Mouse (Mus musculus) left cerebral cortex, postnatal 25 days (tissue): ENCODE data around the gene Rusc2. TPM values are rescaled to one million over a fixed set of nuclear protein-coding genes. Genes with fewer than 3 reads are reported as not detected.

Source experiments
- DNase-seq, 2 experiments: peaks; one replicate each; pipeline ENCODE4 v3.0.0; 2022; ENCODE audit warnings: low spot score in 2 of 2, mixed read lengths in 1 of 2
- intact Hi-C: fragments of 180-260 bp; cut with DNase I; formaldehyde crosslinking; loops from one replicate; pipeline ENCODE4 v1.15.1; 2025
- total RNA-seq, 2 experiments: library from RNA; stranded (reverse); gene quantifications; 2 replicates each; pipeline ENCODE4 v1.2.3; 2021

Gene Rusc2
- total RNA-seq, 2 experiments from 2014 or later = 129 to 138 TPM

DNA sequence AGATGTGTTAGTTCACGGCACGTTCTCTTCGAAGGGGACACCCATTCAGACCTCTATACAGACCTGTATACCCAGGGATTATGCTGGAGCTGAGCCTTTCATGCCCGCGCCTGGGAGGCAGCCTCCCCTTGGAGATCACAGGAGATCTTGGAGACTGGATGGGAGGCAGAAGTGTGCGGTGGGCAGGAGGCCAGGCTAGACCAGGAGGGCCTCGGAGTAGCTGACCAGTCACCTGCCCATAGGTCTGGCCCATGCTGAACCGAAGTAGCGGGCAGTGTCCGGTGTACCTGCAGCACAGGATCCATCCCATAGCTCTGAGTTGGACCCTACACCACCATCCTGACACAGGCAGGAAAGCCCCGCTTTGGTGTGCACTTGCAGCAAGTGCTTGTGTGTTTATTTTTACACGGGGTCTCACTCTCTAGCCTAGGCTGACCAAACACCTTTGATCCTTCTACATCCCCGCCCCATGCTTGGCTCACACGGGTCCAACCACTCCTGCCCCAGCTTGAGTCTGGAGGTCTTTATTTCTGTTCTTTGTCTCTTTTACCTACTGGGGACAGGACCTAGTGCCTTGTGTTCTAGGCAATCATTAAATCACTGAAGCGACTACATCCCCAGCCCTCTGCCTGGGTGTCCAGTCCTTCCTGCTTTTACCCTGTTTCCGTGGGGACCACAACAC, 46.5 kb downstream of the Rusc2 start:
- DNase-seq = no peak
- intact Hi-C loops = no loop called here

DNA sequence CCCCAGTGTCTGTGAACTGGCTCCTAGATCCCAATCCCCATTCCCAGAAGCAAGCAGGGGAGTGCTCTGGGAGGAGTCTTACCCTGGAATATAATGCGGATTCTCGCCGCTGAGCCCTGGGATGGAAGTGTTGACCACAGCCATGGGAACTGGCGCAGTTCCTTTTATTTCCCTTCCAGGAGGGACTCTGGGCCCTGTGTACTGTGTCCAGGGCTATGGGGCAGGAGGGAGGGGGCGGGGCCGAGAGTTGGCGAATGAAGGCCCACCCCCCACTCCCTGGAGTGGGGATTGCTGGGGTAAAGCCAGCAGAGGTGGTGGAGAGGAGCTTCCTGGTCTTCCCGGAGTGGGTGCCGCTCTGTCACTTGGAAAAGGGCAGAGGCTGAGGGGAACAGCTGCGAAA, 47.2 kb downstream of the Rusc2 start, which contains the start of gene Fam166b:
Gene Fam166b, minus strand, starts transcription at position 189 of the 400 bp plus-strand sequence.
- DNase-seq = no peak
- intact Hi-C loops = no loop called here

DNA sequence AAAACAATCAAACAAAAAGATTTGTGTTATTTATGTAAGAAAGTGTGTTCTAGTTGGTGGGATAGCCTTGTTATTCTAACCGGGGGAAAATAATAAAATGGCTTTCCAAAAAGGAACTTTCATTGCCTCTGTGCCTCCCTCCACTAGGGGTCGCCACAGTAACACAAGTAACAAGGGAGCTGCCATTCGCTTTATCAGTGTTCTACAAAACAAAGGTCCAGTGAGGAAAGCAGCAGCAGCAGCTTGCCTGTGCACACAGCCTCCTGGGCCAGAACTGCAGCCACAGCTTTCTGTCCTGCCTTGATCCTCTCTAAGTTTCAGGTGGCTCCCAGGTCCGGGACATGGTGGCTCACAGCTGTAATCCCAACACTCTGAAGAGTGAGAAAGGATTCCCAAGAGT, 49.9 kb downstream of the Rusc2 start:
- DNase-seq = peak; percentile 77 to 89
- intact Hi-C loops = no loop called here

DNA sequence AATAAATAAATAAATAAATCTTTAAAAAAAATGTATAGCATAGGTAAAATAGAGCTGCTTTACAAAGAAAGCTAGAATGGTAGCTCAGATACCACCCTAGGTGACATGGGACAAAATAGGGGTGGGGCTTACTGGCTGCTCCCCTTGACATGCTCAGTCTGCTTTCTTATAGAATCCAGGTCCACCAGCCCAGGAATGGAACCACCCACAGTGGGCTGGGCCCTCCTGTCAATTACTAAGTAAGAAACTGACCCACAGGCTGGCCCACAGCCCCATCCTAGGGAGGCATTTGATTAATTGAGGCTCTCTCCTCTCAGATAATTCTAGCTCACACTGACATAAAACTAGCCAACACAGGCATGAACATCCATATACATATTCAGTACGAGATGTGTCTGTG, 51.1 kb downstream of the Rusc2 start:
- intact Hi-C loops = no loop called here
- DNase-seq = no peak

DNA sequence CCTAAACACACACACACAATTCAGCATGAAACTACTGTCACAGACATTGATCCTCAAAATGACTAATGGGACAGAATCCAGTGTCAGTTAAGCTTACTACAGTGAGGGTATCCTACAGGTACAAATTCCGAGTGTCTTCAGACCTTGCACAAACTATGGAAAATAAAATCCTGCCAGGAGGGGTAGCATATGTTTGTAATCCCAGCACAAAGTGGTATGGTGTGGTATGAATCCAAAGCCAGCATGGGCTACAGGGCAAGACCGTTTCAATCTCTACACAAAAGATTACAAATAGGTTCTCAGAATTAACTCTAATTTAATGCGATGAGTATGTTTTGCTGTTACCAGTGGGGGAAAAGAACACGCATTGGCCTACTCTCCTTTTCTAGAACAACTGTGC, 59.9 kb downstream of the Rusc2 start, which contains the start of gene Tesk1:
Gene Tesk1, plus strand, starts transcription at position 301 of the 400 bp plus-strand sequence.
- intact Hi-C loops = loop anchor here (1.0 to 5.0 kb wide), 6 partner anchors 37 to 215 kb away; partner anchors contain the start of genes Gba2, Hint2 and Rgp1
- no peak for DNase-seq

DNA sequence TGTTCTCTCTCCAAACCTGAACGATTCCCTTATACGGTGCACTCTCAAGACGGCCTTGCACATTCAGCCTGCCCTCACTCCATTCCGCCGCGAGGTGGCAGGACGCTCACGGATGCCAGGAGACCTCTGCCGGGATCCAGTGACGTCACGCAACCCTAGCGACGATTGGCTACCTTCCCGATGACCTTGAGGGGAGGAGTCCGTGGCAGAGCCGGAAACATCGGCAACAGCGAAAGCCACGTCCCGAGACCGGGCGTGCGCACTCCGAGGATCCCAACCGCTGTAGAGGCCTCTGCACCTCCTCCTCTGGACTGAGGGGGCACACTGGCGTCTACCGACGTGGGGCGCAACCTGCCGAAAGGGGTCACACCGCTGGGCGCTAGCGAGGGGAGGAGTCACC, 60.3 kb downstream of the Rusc2 start:
- intact Hi-C loops = loop anchor here (1.0 to 5.0 kb wide), 6 partner anchors 36 to 215 kb away; partner anchors contain the start of genes Gba2, Hint2 and Rgp1
- peak; percentile 100 for DNase-seq

DNA sequence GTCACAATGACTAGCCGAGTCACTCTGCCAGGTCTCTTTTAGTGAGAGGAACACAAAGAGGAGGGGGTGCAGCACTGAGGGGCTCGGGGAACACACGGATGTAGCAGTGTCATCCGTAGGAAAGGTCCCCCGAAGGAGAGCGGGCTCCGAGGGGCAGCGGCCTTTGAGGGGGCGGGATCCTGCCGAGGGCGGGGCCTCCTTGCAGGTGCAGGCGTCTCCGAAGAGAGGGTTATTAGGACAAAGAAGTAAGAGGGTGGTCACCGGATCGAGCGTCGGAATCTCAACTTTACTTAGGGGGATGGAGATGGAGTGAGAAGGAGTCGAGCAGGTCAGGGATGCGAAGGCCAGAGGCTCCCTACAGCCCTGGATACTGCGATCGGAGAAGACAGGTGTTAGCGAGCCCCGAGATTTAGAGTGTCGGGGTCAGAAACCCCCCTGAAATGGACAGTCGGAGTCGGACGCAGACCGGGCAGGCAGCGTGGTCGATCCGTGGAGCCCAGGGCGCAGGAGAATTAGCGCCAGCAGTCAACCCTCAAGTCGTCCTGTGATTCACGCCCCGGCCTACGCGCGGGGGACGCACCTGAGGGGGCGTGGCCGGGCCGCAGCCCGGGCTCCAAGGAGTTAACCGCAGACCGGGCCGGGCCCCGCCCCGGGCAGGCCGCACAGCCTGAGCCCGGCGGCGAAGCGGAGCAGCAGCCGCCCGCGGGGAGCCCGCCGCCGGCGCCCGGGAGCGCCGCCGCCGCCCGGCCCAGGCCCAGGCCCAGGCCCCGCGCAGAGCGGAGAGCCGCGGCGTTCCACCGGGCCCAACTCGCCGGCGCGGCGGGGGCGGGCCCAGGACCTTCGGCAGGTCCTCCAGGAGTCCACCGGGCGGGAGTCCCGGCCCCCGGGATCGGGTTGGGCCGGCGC, 60.9 kb downstream of the Rusc2 start:
- peak; percentile 70 to 82 for DNase-seq
- intact Hi-C loops = loop anchor here (1.0 to 5.0 kb wide), 6 partner anchors 36 to 214 kb away; partner anchors contain the start of genes Gba2, Hint2 and Rgp1

DNA sequence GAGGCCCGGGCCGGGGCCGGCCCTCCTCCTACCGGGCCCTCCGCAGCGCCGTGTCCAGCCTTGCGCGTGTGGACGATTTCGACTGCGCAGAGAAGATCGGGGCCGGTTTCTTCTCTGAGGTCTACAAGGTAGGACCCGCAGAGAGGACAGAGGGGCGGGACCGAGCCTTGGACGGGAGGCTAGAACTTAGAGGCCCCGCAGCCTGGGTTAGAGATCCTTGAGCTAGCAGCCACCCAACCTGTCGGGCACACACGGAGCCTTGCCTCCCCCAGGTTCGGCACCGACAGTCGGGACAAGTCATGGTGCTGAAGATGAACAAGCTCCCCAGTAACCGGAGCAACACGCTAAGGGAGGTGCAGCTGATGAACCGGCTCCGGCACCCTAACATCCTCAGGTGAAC, 61.7 kb downstream of the Rusc2 start:
- intact Hi-C loops = loop anchor here (2.0 to 5.0 kb wide), 4 partner anchors 89 to 213 kb away; partner anchors contain the start of genes Gba2, Hint2 and Rgp1
- no peak for DNase-seq

DNA sequence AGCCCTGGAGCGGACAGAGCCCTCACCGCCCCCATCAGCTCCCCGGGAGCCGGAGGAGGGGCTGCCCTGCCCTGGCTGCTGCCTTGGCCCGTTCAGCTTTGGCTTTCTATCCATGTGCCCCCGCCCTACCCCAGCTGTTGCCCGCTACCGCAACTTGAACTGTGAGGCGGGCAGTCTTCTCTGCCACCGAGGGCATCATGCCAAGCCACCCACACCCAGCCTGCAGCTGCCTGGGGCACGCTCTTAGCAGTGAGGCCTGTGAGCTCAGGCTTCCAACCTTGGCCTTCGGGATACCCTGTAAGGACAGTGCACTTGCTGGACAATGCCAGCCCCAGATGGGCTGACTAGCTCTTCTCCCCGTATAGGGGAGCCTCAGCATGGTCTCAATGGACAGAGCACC, 65.5 kb downstream of the Rusc2 start:
- intact Hi-C loops = no loop called here
- DNase-seq = no peak

DNA sequence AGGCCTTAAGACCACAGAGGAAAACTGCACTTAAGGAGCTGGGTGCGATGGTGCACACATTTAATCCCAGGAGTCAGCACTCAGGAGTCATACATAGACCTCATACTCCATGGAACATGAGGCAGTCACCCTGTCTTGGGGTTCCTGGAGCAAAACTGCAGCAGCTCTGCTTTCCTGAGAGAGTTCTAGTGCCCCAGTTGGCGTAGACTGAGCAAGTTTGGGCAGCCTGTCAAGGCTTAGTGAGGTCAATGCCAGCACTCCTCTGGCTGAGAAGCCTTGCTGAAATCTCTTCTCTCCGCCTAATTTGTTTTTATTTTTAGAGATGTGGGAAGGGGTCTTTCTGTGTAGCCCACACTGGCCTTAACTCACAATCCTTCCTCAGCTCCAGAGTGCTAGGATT, 66.8 kb downstream of the Rusc2 start:
- intact Hi-C loops = no loop called here
- no peak for DNase-seq

DNA sequence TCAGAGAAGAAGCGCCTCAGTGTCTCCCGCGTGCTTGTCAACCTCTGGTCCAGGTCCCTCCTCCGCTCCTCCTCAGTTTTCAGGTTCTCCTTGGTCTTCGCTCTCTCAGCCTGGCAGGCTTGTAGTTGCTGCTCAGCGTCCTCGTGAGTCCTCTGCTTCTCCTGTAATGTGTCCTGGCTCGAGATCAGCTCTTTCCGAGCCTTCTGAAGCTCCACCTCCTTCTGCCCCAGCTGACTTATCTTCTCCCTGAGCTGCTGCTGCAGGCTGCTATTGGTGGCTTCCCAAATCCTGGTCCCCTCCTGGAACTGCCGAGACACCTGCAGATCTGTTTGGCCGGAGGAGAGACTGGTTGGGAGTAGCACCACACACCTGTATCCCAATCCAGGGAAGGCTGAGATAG, 70.5 kb downstream of the Rusc2 start:
- no peak for DNase-seq
- intact Hi-C loops = no loop called here

DNA sequence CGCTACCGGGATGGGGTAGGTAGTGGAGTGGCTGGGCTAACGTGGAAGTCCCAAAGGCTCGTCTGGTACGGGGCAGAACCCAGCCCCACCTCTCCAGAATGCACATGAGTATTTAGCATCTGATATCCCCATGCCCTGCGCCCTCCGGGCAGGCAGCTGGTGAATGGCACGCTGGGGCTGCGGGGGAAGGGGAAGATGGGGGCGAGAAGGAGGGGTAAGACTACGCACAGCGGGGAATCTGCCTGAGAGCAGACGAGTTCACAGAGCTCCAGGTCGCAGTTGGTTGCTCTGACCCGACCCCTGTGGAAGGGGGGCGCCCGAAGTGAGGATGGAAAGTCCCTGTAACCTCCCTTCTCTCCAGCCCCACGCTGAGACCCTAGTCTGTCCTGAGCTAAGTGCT, 71.6 kb downstream of the Rusc2 start:
- no peak for DNase-seq
- intact Hi-C loops = no loop called here

DNA sequence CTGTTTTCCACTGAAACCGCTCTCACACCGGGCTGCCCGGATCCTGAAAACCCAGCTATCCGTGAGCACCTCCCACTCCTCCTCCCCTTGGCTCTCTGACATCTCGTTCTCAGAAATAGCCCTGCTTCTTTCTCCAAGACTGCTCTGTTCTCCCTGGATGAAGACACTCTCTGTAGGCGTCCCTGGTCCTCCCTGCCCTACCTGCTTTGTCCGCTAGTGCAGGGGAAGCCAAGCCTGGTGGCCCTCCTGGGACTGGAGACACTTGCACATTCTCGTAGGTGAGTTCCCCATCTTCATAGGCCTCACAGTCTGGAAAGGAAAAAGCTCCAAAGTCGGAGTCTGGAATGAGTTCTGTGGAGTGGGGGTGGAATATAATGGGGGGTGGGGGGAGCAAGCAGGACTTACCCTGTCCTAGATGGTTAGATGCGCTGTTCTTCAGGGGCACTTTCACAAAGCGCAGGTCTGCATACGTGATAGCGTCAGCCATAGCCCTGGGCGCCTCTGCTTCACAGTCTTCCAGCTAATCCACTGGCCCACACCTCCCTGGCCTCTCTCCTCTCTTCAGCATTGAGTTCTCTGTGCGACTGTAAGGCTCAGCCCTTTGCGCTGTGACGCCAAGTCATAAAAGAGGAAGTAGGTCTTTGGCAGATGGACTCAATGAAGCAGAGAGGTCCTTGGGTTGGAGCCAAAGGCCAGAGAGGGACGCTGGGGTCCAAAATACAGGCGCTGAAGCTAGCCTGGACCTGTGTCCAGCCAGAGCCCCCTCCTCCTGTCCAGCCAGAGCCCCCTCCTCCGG, 72.5 kb downstream of the Rusc2 start, which contains the start of gene Cd72:
Gene Cd72, minus strand, starts transcription at position 588 of the 796 bp plus-strand sequence.
- intact Hi-C loops = no loop called here
- peak in 1 of 2 experiments; percentile 43 for DNase-seq

DNA sequence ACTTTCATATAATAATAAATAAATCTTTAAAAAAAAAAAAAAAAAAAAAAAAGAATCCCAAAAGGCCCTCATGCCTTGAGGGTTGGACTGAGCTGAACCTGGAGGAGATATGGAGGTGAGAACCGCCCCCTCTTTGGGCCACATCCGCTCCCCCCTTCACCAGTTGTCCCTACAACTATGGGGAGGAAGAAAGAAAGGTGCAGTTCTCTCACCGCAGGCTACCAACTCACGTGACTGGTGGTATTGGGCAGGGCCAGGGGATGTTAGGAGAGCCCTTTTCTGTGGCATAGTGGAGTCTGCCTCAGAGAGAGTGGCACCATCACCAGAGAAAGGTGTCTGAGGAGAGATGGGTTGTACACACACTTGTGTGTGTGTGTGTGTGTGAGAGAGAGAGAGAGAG, 74.7 kb downstream of the Rusc2 start:
- intact Hi-C loops = no loop called here
- no peak for DNase-seq

DNA sequence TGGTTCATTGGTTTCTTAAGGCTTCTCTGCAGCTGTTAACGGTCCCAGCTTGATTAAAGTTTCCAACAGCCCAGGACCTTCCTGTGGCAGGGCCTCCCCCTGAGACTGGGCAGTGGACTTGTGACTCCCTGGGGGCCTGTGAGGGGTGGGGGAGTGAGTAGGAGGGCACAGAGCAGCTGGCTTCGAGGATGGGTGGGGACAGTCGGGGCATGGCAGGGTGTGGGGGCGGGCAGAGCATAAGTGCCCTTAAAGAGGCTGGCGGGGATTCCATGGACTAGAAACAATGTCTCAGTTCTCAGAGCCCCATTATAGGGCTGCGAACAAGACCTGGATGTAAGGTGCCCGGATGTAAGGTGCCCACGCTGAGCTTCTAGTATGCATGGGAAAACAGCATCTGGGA, 75.3 kb downstream of the Rusc2 start:
- intact Hi-C loops = no loop called here

DNA sequence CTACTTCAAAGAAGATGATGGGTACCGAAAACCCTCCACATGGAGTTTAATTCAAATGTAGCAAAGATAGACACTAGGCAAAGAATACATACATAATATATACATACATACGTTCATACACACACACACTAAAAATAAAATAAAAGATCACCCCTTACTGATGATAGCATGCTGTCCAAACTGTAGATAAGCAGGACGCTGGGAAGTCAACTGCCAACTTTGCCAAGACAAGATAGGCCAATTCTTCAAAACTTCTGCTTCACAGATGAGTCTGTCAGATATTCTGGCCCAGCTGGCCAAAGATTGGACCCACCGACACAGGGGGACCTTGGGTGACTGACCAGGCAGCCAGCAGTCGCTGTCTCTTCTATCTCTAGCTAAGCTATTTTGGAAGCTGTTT, 81.3 kb downstream of the Rusc2 start:
- intact Hi-C loops = no loop called here

More for the DNA sequence above, 75.3 kb downstream of the Rusc2 start:
- no peak for DNase-seq

DNA sequence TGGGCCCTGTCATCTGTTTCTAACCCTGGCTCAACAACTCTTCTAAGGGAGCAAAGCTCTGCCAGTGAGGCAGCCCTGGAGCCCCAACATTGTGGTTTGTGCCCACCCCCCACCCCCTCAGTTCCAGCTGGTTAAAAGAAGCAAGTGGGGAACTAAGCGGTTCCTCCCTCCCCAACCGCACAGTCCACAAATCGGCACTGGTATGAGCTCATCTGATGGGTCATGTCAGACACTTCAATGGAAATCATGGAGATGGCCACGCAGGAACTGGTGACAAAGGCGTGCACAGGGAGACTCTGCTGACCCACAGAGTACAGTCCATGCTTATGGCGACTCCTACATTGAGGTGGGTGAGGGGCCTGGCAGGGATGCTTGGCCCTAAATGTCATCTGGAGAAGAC, 84.2 kb downstream of the Rusc2 start:
- no peak for DNase-seq
- intact Hi-C loops = no loop called here

More for the DNA sequence above, 81.3 kb downstream of the Rusc2 start:
- DNase-seq = no peak

DNA sequence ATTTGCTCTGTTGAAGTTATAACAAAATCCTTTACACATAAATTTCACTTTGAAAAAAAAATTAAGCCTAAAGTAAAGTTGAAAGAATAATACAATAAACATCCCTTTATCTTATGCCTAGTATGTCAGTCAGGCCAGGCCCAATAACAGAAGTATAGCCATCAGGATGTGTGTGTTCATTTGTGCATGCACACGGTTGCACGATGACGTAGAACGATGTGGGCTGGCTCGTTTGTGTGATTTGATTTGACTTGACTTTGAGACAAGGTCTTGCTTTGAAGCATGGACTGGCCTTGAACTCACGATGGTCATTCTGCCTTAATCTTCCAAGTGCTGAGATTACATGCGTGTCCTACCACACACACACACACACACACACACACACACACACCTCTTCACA, 85.1 kb downstream of the Rusc2 start:
- DNase-seq = no peak
- intact Hi-C loops = no loop called here

DNA sequence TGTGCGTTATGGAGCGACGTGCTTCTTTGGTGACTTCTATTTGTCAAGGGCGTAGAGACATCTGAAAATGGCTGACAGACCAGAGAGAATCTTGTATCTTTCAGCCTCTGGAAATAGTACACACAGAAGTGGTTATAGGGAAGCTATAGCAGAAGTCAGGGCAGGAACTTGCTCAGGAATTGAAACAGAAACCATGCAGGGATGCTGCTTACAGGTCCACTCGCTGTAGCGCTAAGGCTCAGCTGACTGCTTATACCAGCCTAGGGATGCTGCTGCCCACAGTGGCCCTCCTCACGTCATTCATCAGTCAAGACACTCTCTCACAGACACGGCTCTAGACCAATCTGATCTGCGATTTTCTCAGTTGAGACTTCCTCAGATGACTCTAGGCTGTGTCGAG, 88.5 kb downstream of the Rusc2 start:
- no peak for DNase-seq
- intact Hi-C loops = no loop called here

DNA sequence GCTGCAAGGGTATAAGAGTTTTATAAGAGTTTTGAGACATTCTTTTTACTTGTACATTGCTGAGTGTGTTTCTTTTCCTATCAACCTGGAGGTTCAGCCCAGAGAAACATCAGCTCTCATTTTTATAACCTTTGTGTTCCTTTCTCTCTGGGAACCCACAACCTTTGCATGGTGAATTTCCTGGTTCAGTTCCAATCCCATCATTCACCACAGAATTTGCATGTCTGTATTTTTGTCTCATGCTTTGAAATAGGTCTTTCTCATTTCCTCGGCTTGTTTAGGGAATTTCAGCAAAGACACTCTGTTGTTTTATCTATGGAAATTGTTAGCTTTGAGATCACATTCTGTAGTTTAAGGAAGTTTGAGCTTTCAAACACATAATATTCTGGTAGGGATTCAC, 91.9 kb downstream of the Rusc2 start:
- no peak for DNase-seq
- intact Hi-C loops = no loop called here
